Mouse (Mus musculus): ENCODE measurements around the gene Mapk3. TPM values are rescaled to one million over a fixed set of nuclear protein-coding genes. Genes with fewer than 3 reads are reported as not detected.
A peak's percentile ranks its signal among the peaks of the same experiment; 100 is the strongest.

Gene Mapk3
- polyA plus RNA-seq, 1 experiment from 2014 or later: 65.2 TPM

- Histone ChIP-seq H3K36me3 (peaks cover 47% of the 10 kb centered on the region), H3K27me3 (no peaks in the 10 kb centered on the region), H3K4me1 (peaks cover 41% of the 10 kb centered on the region), H3K4me2 (peak overlapping the region; percentile 62), H3K27ac (peak overlapping the region; percentile 99), H3K4me3 (peak overlapping the region; percentile 83), H3K9ac (peak overlapping the region; percentile 87), H3K9me3 (no peaks in the 10 kb centered on the region)
- WGBS: under 1% methylated on average over 26 of the region's 36 CpGs
- ATAC-seq (ENCODE audit: insufficient number of reproducible peaks, low FRiP score, low TSS enrichment, low read depth): peak; percentile 96
Measured at GRCm38 (mm10) chr7:126799050-126799467, 39.7 kb downstream of the Mapk3 start.

GRCm38 (mm10) chr7:126799468-126800268 lies 40.3 kb downstream of the Mapk3 start:
- Histone ChIP-seq H3K4me2 (peak overlapping the region; percentile 62), H3K27me3 (no peaks in the 10 kb centered on the region), H3K9ac (peak overlapping the region; percentile 72), H3K27ac (peak overlapping the region; percentile 99), H3K4me3 (peak overlapping the region; percentile 83), H3K36me3 (peaks cover 47% of the 10 kb centered on the region), H3K4me1 (peaks cover 41% of the 10 kb centered on the region), H3K9me3 (no peaks in the 10 kb centered on the region)
- WGBS: 2% methylated on average over 36 of the region's 38 CpGs
- no peak for ATAC-seq (ENCODE audit: insufficient number of reproducible peaks, low FRiP score, low TSS enrichment, low read depth)

- H3K9ac ChIP-seq: peak overlapping the region; percentile 72; the same call in 1 of the 2 replicates
- peak overlapping the region; percentile 62 for H3K4me2 ChIP-seq
- peaks cover 44% of the 10 kb centered on the region for H3K36me3 ChIP-seq
- H3K9me3 ChIP-seq: no peaks in the 10 kb centered on the region
- peaks cover 41% of the 10 kb centered on the region for H3K4me1 ChIP-seq
- 54% methylated on average over 5 of the region's 5 CpGs for WGBS
- H3K27ac ChIP-seq: peak overlapping the region; percentile 99
- no peak for ATAC-seq (ENCODE audit: insufficient number of reproducible peaks, low FRiP score, low TSS enrichment, low read depth)
- peak overlapping the region; percentile 83 for H3K4me3 ChIP-seq
- H3K27me3 ChIP-seq: no peaks in the 10 kb centered on the region
Measured at GRCm38 (mm10) chr7:126800269-126801056, 41.1 kb downstream of the Mapk3 start.

- H3K27ac ChIP-seq: peak overlapping the region; percentile 99; the same call in 1 of the 2 replicates
- WGBS: 90% methylated on average over 16 of the region's 16 CpGs
- H3K9ac ChIP-seq: no peak overlapping the region
- H3K36me3 ChIP-seq: peaks cover 40% of the 10 kb centered on the region
- no peak overlapping the region for H3K4me3 ChIP-seq
- H3K4me2 ChIP-seq: no peak overlapping the region
- no peaks in the 10 kb centered on the region for H3K27me3 ChIP-seq
- H3K4me1 ChIP-seq: peaks cover 36% of the 10 kb centered on the region
- H3K9me3 ChIP-seq: no peaks in the 10 kb centered on the region
- ATAC-seq (ENCODE audit: insufficient number of reproducible peaks, low FRiP score, low TSS enrichment, low read depth): no peak
Measured at GRCm38 (mm10) chr7:126801057-126801422, 41.6 kb downstream of the Mapk3 start.

- 83% methylated on average over 11 of the region's 11 CpGs for WGBS
- Histone ChIP-seq H3K36me3 (peaks cover 31% of the 10 kb centered on the region), H3K9me3 (no peaks in the 10 kb centered on the region), H3K4me2 (no peak overlapping the region), H3K27ac (peak overlapping the region; percentile 18), H3K4me3 (no peak overlapping the region), H3K27me3 (no peaks in the 10 kb centered on the region), H3K9ac (no peak overlapping the region), H3K4me1 (peaks cover 29% of the 10 kb centered on the region)
- ATAC-seq (ENCODE audit: insufficient number of reproducible peaks, low FRiP score, low TSS enrichment, low read depth): no peak
Measured at GRCm38 (mm10) chr7:126802134-126802889, 42.9 kb downstream of the Mapk3 start.

GRCm38 (mm10) chr7:126803181-126803580 lies 43.8 kb downstream of the Mapk3 start:
- H3K4me1 ChIP-seq: peaks cover 31% of the 10 kb centered on the region
- 84% methylated on average over 6 of the region's 6 CpGs for WGBS
- H3K27me3 ChIP-seq: no peaks in the 10 kb centered on the region
- no peak overlapping the region for H3K9ac ChIP-seq
- peaks cover 31% of the 10 kb centered on the region for H3K36me3 ChIP-seq
- no peak for ATAC-seq (ENCODE audit: insufficient number of reproducible peaks, low FRiP score, low TSS enrichment, low read depth)
- no peak overlapping the region for H3K4me2 ChIP-seq
- no peaks in the 10 kb centered on the region for H3K9me3 ChIP-seq
- H3K4me3 ChIP-seq: no peak overlapping the region
- no peak overlapping the region; the same call in 1 of the 2 replicates for H3K27ac ChIP-seq

GRCm38 (mm10) chr7:126803751-126804150 lies 44.4 kb downstream of the Mapk3 start:
- Histone ChIP-seq H3K9ac (no peak overlapping the region), H3K4me1 (peaks cover 35% of the 10 kb centered on the region), H3K27ac (no peak overlapping the region), H3K4me3 (no peak overlapping the region), H3K36me3 (peaks cover 31% of the 10 kb centered on the region), H3K9me3 (no peaks in the 10 kb centered on the region), H3K4me2 (no peak overlapping the region), H3K27me3 (no peaks in the 10 kb centered on the region)
- no peak for ATAC-seq (ENCODE audit: insufficient number of reproducible peaks, low FRiP score, low TSS enrichment, low read depth)

GRCm38 (mm10) chr7:126806956-126807355 lies 47.6 kb downstream of the Mapk3 start:
- H3K36me3 ChIP-seq: peaks cover 31% of the 10 kb centered on the region

GRCm38 (mm10) chr7:126807405-126807804 lies 48.0 kb downstream of the Mapk3 start:
- ATAC-seq (ENCODE audit: insufficient number of reproducible peaks, low FRiP score, low TSS enrichment, low read depth): no peak
- H3K36me3 ChIP-seq: peaks cover 29% of the 10 kb centered on the region
- peaks cover 22% of the 10 kb centered on the region for H3K4me1 ChIP-seq

More at GRCm38 (mm10) chr7:126806956-126807355, 47.6 kb downstream of the Mapk3 start:
- H3K9ac ChIP-seq: no peak overlapping the region
- ATAC-seq (ENCODE audit: insufficient number of reproducible peaks, low FRiP score, low TSS enrichment, low read depth): no peak
- peak overlapping the region; percentile 38; the same call in 1 of the 2 replicates for H3K27ac ChIP-seq
- H3K27me3 ChIP-seq: no peaks in the 10 kb centered on the region
- no peak overlapping the region for H3K4me3 ChIP-seq
- H3K4me1 ChIP-seq: peaks cover 22% of the 10 kb centered on the region
- 70% methylated on average over 6 of the region's 6 CpGs for WGBS
- no peak overlapping the region for H3K4me2 ChIP-seq
- H3K9me3 ChIP-seq: no peaks in the 10 kb centered on the region

GRCm38 (mm10) chr7:126808703-126809455 lies 49.5 kb downstream of the Mapk3 start:
- H3K9me3 ChIP-seq: no peaks in the 10 kb centered on the region
- H3K27me3 ChIP-seq: peaks cover 7% of the 10 kb centered on the region
- WGBS: under 1% methylated on average over 43 of the region's 43 CpGs
- H3K36me3 ChIP-seq: peaks cover 18% of the 10 kb centered on the region
- H3K27ac ChIP-seq: peak overlapping the region; percentile 83
- H3K9ac ChIP-seq: peak overlapping the region; percentile 66
- peak overlapping the region; percentile 72 for H3K4me3 ChIP-seq
- peak overlapping the region; percentile 81 for H3K4me2 ChIP-seq
- peaks cover 22% of the 10 kb centered on the region for H3K4me1 ChIP-seq
- peak; percentile 90 for ATAC-seq (ENCODE audit: insufficient number of reproducible peaks, low FRiP score, low TSS enrichment, low read depth)

More at GRCm38 (mm10) chr7:126807405-126807804, 48.0 kb downstream of the Mapk3 start:
- Histone ChIP-seq H3K9me3 (no peaks in the 10 kb centered on the region), H3K4me2 (peak overlapping the region; percentile 81; the same call in 1 of the 2 replicates), H3K4me3 (peak overlapping the region; percentile 72), H3K27ac (peak overlapping the region; percentile 38; the same call in 1 of the 2 replicates), H3K9ac (peak overlapping the region; percentile 66; the same call in 1 of the 2 replicates), H3K27me3 (no peaks in the 10 kb centered on the region)
- 68% methylated on average over 4 of the region's 4 CpGs for WGBS

Data from limb, embryonic 15.5 days (tissue).